Mouse (Mus musculus) heart, adult 2 months (tissue): ENCODE data around the gene Lamb3.

ENCODE experiments used
- CTCF ChIP-seq: fragments of 200-600 bp; IDR thresholded peaks from 2 replicates; pipeline ENCODE4 v1.8.1; 2022; ENCODE audit warnings: antibody characterized with exemption, mild to moderate bottlenecking, moderate library complexity
- EP300 ChIP-seq: fragments of 200-500 bp; IDR thresholded peaks from 2 replicates; pipeline ENCODE4 v1.6.1; 2011; ENCODE audit warnings: low read depth, low read length, control low read depth; ENCODE audit not compliant: insufficient read depth
- POLR2A ChIP-seq: fragments of 200-500 bp; IDR thresholded peaks from 2 replicates; pipeline ENCODE4 v1.6.1; 2011; ENCODE audit warnings: mild to moderate bottlenecking, low read depth, low read length, control low read depth; ENCODE audit not compliant: insufficient read depth

GRCm38 (mm10) chr1:193265734-193266133, 58.2 kb downstream of the Lamb3 start:
- TF ChIP-seq POLR2A (no peak), CTCF (no peak), EP300 (no peak)
